Mouse (Mus musculus) MEL (cell line): ENCODE data around the gene Npw. TPM values are rescaled to one million over a fixed set of nuclear protein-coding genes. Genes with fewer than 3 reads are reported as not detected.

Source experiments
- DNase-seq: peaks from one replicate; pipeline ENCODE4 v3.0.0; 2011; ENCODE audit warnings: low read depth, low spot score
- H3K27ac ChIP-seq: 2 replicates; pipeline ENCODE4 v1.5.1; 2012; ENCODE audit warnings: low read depth, mild to moderate bottlenecking, control low read depth, low read length, moderate library complexity; ENCODE audit not compliant: control insufficient read depth
- H3K27me3 ChIP-seq, 2 experiments: fragments of 150-350 bp in 1 of 2; sonication (generic) in 1 of 2; 2 replicates each; pipeline ENCODE4 v1.6.1; 2012; ENCODE audit warnings: low read length in 2 of 2, mild to moderate bottlenecking in 2 of 2, improper control_type of control experiment in 1 of 2, moderate library complexity in 1 of 2; ENCODE audit not compliant: insufficient read depth in 2 of 2, control insufficient read depth in 1 of 2
- H3K36me3 ChIP-seq, 2 experiments: 2 replicates each; pipeline ENCODE4 v1.6.1; 2012 to 2014; ENCODE audit warnings: low read length in 2 of 2, improper control_type of control experiment in 1 of 2, inconsistent platforms in 1 of 2, mild to moderate bottlenecking in 1 of 2; ENCODE audit not compliant: insufficient read depth in 2 of 2, control insufficient read depth in 1 of 2
- H3K4me1 ChIP-seq, 2 experiments: fragments of 150-350 bp in 1 of 2; sonication (generic) in 1 of 2; 2 replicates each; pipeline ENCODE4 v1.6.1; 2012; ENCODE audit warnings: low read length in 2 of 2, improper control_type of control experiment in 1 of 2, mild to moderate bottlenecking in 1 of 2; ENCODE audit not compliant: insufficient read depth in 2 of 2, control insufficient read depth in 1 of 2
- H3K4me3 ChIP-seq, 2 experiments: fragments of 150-350 bp in 1 of 2; sonication (generic) in 1 of 2; 2 replicates each; pipeline ENCODE4 v1.5.1; 2012; ENCODE audit warnings: low read depth in 2 of 2, low read length in 2 of 2, mild to moderate bottlenecking in 2 of 2, moderate library complexity in 2 of 2, control low read depth in 1 of 2, improper control_type of control experiment in 1 of 2; ENCODE audit not compliant: control insufficient read depth in 1 of 2, insufficient read depth in 1 of 2
- H3K79me2 ChIP-seq: 2 replicates; pipeline ENCODE4 v1.6.1; 2012; ENCODE audit warnings: mild to moderate bottlenecking, low read length, moderate library complexity; ENCODE audit not compliant: control insufficient read depth, poor library complexity, insufficient read depth
- H3K9ac ChIP-seq: 2 replicates; pipeline ENCODE4 v1.6.1; 2012; ENCODE audit warnings: low read depth, mild to moderate bottlenecking, control low read depth, low read length, moderate library complexity; ENCODE audit not compliant: control insufficient read depth, poor library complexity, severe bottlenecking
- H3K9me3 ChIP-seq: fragments of 150-350 bp; sonication (generic); replicated peaks from 2 replicates; pipeline ENCODE4 v1.6.1; 2012; ENCODE audit warnings: mild to moderate bottlenecking, low read length, improper control_type of control experiment, moderate library complexity; ENCODE audit not compliant: insufficient read depth
- E2F4 ChIP-seq: IDR thresholded peaks from 2 replicates; pipeline ENCODE4 v1.6.1; 2011; ENCODE audit warnings: low read depth, low read length, improper control_type of control experiment, borderline replicate concordance
- EP300 ChIP-seq, 2 experiments: IDR thresholded peaks; 2 replicates each; pipeline ENCODE4 v1.6.1; 2011; ENCODE audit warnings: improper control_type of control experiment in 2 of 2, low read length in 2 of 2, low read depth in 1 of 2, mild to moderate bottlenecking in 1 of 2
- GABPA ChIP-seq: IDR thresholded peaks from 2 replicates; pipeline ENCODE4 v1.6.1; 2012; ENCODE audit warnings: low read depth, mild to moderate bottlenecking, inconsistent platforms, low read length, improper control_type of control experiment, moderate library complexity
- KAT2A ChIP-seq: conservative IDR thresholded peaks from 2 replicates; pipeline ENCODE4 v1.6.1; 2012; ENCODE audit warnings: low read depth, low read length, improper control_type of control experiment, inconsistent platforms
- MAFK ChIP-seq: IDR thresholded peaks from 2 replicates; pipeline ENCODE4 v1.6.1; 2011; ENCODE audit warnings: low read depth, mild to moderate bottlenecking, low read length, improper control_type of control experiment, borderline replicate concordance
- MAX ChIP-seq: IDR thresholded peaks from 2 replicates; pipeline ENCODE4 v1.6.1; 2011; ENCODE audit warnings: low read length, improper control_type of control experiment
- MXI1 ChIP-seq: IDR thresholded peaks from 2 replicates; pipeline ENCODE4 v1.6.1; 2011; ENCODE audit warnings: mild to moderate bottlenecking, low read depth, low read length, improper control_type of control experiment
- MYB ChIP-seq: IDR thresholded peaks from 2 replicates; pipeline ENCODE4 v1.6.1; 2011; ENCODE audit warnings: mild to moderate bottlenecking, low read depth, low read length, improper control_type of control experiment
- NRF1 ChIP-seq: IDR thresholded peaks from 2 replicates; pipeline ENCODE4 v1.6.1; 2014; ENCODE audit warnings: low read depth, mild to moderate bottlenecking, inconsistent platforms, low read length, improper control_type of control experiment, moderate library complexity; ENCODE audit not compliant: poor library complexity, insufficient read depth, severe bottlenecking
- RAD21 ChIP-seq: IDR thresholded peaks from 2 replicates; pipeline ENCODE4 v1.6.1; 2011; ENCODE audit warnings: mild to moderate bottlenecking, low read depth, low read length, improper control_type of control experiment
- SMC3 ChIP-seq: IDR thresholded peaks from 2 replicates; pipeline ENCODE4 v1.6.1; 2011; ENCODE audit warnings: low read depth, low read length, improper control_type of control experiment
- TCF12 ChIP-seq: IDR thresholded peaks from 2 replicates; pipeline ENCODE4 v1.6.1; 2014; ENCODE audit warnings: low read depth, mild to moderate bottlenecking, inconsistent platforms, low read length, improper control_type of control experiment, moderate library complexity
- UBTF ChIP-seq: IDR thresholded peaks from 2 replicates; pipeline ENCODE4 v1.6.1; 2012; ENCODE audit warnings: low read depth, mild to moderate bottlenecking, inconsistent platforms, low read length, improper control_type of control experiment, moderate library complexity, borderline replicate concordance; ENCODE audit not compliant: insufficient read depth
- USF1 ChIP-seq: IDR thresholded peaks from 2 replicates; pipeline ENCODE4 v1.6.1; 2014; ENCODE audit warnings: low read depth, mild to moderate bottlenecking, inconsistent platforms, low read length, improper control_type of control experiment, moderate library complexity
- ZC3H11A ChIP-seq: IDR thresholded peaks from 2 replicates; pipeline ENCODE4 v1.6.1; 2012; ENCODE audit warnings: low read depth, mild to moderate bottlenecking, inconsistent platforms, low read length, improper control_type of control experiment
- polyA plus RNA-seq, 2 experiments: library from polyadenylated mRNA; stranded (reverse) in 1 of 2; unstranded in 1 of 2; fragments of >175 nt in 1 of 2; fragments of >200 nt in 1 of 2; gene quantifications; 2 replicates each; pipeline versions ENCODE4 v1.2.1 to v1.2.4; 2012; ENCODE audit warnings: low replicate concordance in 2 of 2, low read depth in 1 of 2; ENCODE audit not compliant: insufficient read length in 2 of 2, insufficient read depth in 1 of 2, missing spikeins in 1 of 2
- total RNA-seq: library from RNA; depleted of rRNA; stranded (reverse); fragments of 300-350 nt; gene quantifications from 2 replicates; pipeline ENCODE4 v1.2.3, GENCODE M21; 2012

Npw gene
- total and polyA plus RNA-seq, 3 experiments: not detected

GRCm38 (mm10) chr17:24701251-24701650 lies 43.0 kb upstream of the Npw start:
- Histone ChIP-seq H3K4me1 (peaks cover 0 to 8% of the 10 kb centered on the region in 2 experiments; a peak in 1 of 4 replicates), H3K79me2 (peaks cover 3% of the 10 kb centered on the region; the same call in 1 of the 2 replicates), H3K36me3 (peaks cover 0 to 4% of the 10 kb centered on the region in 2 experiments; a peak in 2 of 4 replicates), H3K27me3 (no peaks in the 10 kb centered on the region), H3K9me3 (no peaks in the 10 kb centered on the region), H3K27ac (no peak overlapping the region), H3K9ac (no peak overlapping the region), H3K4me3 (no peak overlapping the region)
- no peak for TF ChIP-seq RAD21
- no peak for TF ChIP-seq KAT2A
- TF ChIP-seq USF1: no peak
- no peak for TF ChIP-seq GABPA
- no peak for TF ChIP-seq MXI1
- TF ChIP-seq SMC3: no peak
- no peak for TF ChIP-seq MYB
- no peak for TF ChIP-seq E2F4
- no peak for TF ChIP-seq MAX
- TF ChIP-seq NRF1: no peak
- TF ChIP-seq MAFK: no peak
- TF ChIP-seq ZC3H11A: no peak
- TF ChIP-seq TCF12: no peak
- no peak for TF ChIP-seq UBTF
- TF ChIP-seq EP300 (IDR thresholded peaks at IDR 0.05; ENCODE audit: low read depth in 1 of 2, low read length in 2 of 2): no peak
- DNase-seq: no peak

GRCm38 (mm10) chr17:24699473-24699872 lies 41.2 kb upstream of the Npw start:
- H3K36me3 ChIP-seq: peaks cover 0 to 2% of the 10 kb centered on the region in 2 experiments; a peak in 2 of 4 replicates
- no peak for TF ChIP-seq E2F4
- H3K79me2 ChIP-seq: peaks cover 8% of the 10 kb centered on the region
- no peak overlapping the region for H3K9ac ChIP-seq
- no peaks in the 10 kb centered on the region for H3K9me3 ChIP-seq
- H3K4me3 ChIP-seq: no peak overlapping the region
- H3K27ac ChIP-seq: no peak overlapping the region
- H3K4me1 ChIP-seq: peaks cover 2 to 6% of the 10 kb centered on the region in 2 experiments; a peak in 1 of 4 replicates
- no peak for DNase-seq
- no peaks in the 10 kb centered on the region for H3K27me3 ChIP-seq
